Mouse (Mus musculus): ENCODE data around the gene Skida1. TPM values are rescaled to one million over a fixed set of nuclear protein-coding genes. Genes with fewer than 3 reads are reported as not detected.

The Skida1 gene
- polyA plus RNA-seq, 1 experiment from 2014 or later = 5.0 TPM

DNA sequence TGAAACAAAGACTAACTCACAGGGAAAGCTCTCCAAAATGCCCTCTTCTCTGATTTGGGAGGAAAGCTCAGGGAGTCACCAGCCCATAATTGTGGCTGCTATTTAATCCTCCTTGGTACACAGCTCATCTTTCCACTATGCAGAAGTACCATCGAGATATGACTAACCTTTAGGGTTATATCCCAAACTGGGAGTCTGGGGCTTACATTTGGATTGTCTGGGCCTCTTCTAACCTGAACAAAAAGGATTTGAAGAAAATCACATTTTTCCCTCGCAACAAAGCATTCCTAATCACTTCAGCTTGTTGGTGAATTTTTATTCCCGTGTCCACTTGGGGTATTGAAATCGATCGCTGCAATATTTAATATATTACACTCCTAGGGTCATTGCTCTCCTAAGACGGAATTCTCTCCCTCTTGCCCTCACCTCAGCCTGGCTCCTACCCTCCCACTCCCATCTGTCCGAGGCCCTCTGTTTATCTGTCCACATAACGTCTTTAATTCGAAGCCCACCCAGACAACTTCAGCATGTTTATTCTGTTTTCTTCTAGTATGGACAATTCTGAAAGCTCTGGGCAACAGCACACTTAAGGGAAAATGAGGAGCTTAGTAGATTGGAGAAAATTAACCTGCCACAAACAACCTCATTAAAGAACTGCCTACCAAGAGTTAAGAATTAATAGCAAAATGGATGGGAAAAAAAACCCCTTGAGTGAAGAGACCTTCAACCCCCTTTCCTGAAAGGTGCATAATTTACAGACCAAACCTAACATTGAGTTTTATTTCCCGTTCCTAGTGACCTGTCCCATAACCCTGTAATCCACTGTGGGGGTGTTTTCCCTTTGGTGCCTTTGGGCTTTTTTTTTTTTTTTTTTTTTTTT is 14.2 kb downstream of the Skida1 start:
- Histone ChIP-seq H3K9me3 (replicated peaks; ENCODE audit: control insufficient read depth, low read length, poor library complexity, severe bottlenecking) (no peaks in the 10 kb centered on the region), H3K9ac (ENCODE audit: low read depth, low read length) (no peak overlapping the region), H3K27ac (ENCODE audit: low read length) (no peak overlapping the region), H3K4me3 (ENCODE audit: low read depth, low read length) (no peak overlapping the region), H3K4me2 (ENCODE audit: low read length) (no peak overlapping the region), H3K4me1 (ENCODE audit: control insufficient read depth, insufficient read depth, low read length) (peaks cover 30% of the 10 kb centered on the region), H3K27me3 (ENCODE audit: control insufficient read depth, insufficient read depth, low read depth, low read length) (no peaks in the 10 kb centered on the region), H3K36me3 (ENCODE audit: control insufficient read depth, insufficient read depth, low read length) (no peaks in the 10 kb centered on the region)
- no peak for ATAC-seq
- WGBS = 46% methylated on average over 10 of the region's 10 CpGs

DNA sequence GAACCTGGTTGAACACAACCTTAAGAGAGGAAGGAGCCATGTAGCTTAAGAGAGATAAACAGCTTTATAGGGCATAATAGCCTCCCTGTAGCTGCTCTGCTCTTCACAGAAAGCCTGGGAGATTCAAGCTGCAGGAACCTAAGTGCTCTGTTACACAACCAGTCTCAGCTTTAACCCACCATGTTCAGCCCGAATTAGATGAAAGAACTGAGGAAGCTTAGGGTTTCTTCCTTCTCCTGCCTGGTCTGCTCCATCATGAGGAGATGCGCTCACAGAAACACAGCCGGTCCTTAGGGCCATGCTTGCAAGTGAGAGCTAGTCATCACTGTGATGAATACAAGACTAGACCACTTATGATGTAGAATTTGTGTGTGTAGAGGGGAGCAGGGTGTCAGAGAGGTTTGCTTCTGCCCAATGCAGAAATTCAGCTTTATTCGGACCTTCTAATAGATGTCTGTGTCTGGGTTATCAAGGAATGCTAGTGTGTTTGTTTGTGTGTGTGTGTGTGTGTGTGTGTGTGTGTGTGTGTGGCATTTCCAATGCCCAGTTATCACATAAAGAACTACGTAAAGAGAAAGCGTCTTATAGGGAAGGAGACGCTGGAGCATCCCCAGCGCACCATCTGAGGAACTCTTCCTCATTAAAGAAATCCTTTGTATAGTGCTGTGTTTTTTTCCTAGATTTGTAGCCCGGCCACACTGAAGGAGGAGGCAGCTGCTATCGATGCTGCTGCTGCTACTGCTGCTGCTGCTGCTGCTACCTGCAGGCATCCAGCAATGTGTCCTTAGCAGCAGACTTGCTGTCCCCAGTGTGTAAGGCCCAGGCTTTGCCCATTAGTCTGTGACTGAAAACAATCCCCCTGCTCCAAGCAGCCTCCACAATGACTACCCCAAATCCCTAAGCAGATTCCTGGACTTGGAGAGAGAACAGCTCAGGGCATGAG is 15.4 kb downstream of the Skida1 start:
- Histone ChIP-seq H3K4me3 (ENCODE audit: low read depth, low read length) (no peak overlapping the region), H3K27me3 (ENCODE audit: control insufficient read depth, insufficient read depth, low read depth, low read length) (no peaks in the 10 kb centered on the region), H3K4me1 (ENCODE audit: control insufficient read depth, insufficient read depth, low read length) (peaks cover 23% of the 10 kb centered on the region), H3K36me3 (ENCODE audit: control insufficient read depth, insufficient read depth, low read length) (no peaks in the 10 kb centered on the region), H3K9me3 (replicated peaks; ENCODE audit: control insufficient read depth, low read length, poor library complexity, severe bottlenecking) (no peaks in the 10 kb centered on the region), H3K27ac (ENCODE audit: low read length) (no peak overlapping the region), H3K9ac (ENCODE audit: low read depth, low read length) (no peak overlapping the region), H3K4me2 (ENCODE audit: low read length) (0 out of 2 replicates have a peak overlapping the region, but pooled peaks have one; percentile 9)
- peak; percentile 40; the same call in 1 of the 2 replicates for ATAC-seq
- WGBS = 35% methylated on average over 10 of the region's 10 CpGs

DNA sequence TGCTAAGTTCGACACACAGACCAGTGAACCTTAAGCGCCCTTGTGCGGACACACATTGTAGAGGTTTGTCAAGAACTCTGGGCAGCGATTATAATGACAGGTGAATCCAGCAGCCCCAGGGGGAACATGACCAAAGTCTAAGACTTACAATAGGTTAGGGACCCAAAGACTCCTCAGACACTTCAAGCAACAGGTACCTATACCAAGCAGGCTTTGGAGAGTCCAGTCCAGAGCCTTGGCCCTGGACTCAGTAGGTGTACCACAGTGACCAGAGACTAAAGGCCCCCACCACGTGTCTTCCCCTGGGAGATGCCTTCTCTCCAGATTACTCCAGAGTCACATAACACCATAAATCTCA is 16.3 kb downstream of the Skida1 start:
- Histone ChIP-seq H3K27me3 (ENCODE audit: control insufficient read depth, insufficient read depth, low read depth, low read length) (no peaks in the 10 kb centered on the region), H3K4me1 (ENCODE audit: control insufficient read depth, insufficient read depth, low read length) (peaks cover 23% of the 10 kb centered on the region), H3K36me3 (ENCODE audit: control insufficient read depth, insufficient read depth, low read length) (no peaks in the 10 kb centered on the region), H3K9ac (ENCODE audit: low read depth, low read length) (no peak overlapping the region), H3K4me3 (ENCODE audit: low read depth, low read length) (no peak overlapping the region), H3K9me3 (replicated peaks; ENCODE audit: control insufficient read depth, low read length, poor library complexity, severe bottlenecking) (no peaks in the 10 kb centered on the region), H3K27ac (ENCODE audit: low read length) (no peak overlapping the region), H3K4me2 (ENCODE audit: low read length) (no peak overlapping the region)
- 39% methylated on average over 5 of the region's 5 CpGs for WGBS
- no peak for ATAC-seq

DNA sequence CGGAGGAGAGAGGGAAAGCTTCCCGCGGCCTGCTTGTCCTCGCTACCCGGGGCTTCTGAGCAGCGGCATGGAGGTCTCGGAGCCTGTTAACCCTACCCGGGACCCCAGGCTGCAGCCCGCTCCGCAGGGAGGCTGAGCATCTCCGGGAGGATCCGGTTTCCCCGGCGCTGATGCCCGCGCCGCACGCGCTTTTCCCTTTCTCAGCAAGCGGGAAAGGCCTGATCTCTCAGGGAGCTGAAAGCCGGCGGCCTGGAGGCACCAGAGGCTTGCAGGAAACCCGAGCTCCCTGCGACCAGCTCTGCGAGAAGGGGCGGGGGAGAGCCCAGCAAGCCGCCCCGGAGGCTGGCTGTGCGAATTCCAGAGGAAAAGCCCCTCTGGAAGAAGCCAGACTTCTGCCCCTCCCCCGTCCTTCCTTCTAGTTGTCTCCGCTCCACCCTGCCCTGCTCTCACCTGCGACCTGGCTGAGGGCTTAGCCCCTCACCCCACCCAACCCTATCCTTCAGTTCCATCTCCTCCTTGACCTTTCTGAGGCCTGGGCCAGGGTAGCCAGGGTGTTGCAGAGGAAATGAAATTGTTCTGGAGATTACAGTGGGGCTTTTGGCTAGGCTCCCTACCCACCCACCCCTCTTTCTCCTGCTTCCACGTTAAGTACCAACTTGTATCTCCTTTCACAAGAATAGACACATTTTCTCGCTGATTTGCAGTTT is 16.9 kb downstream of the Skida1 start:
- H3K36me3 ChIP-seq (ENCODE audit: control insufficient read depth, insufficient read depth, low read length) = no peaks in the 10 kb centered on the region
- no peaks in the 10 kb centered on the region for H3K9me3 ChIP-seq (replicated peaks; ENCODE audit: control insufficient read depth, low read length, poor library complexity, severe bottlenecking)
- H3K9ac ChIP-seq (ENCODE audit: low read depth, low read length) = peak overlapping the region; percentile 75
- 6% methylated on average over 34 of the region's 34 CpGs for WGBS
- H3K4me1 ChIP-seq (ENCODE audit: control insufficient read depth, insufficient read depth, low read length) = peaks cover 25% of the 10 kb centered on the region
- no peaks in the 10 kb centered on the region for H3K27me3 ChIP-seq (ENCODE audit: control insufficient read depth, insufficient read depth, low read depth, low read length)
- H3K4me2 ChIP-seq (ENCODE audit: low read length) = peak overlapping the region; percentile 88
- no peak overlapping the region for H3K27ac ChIP-seq (ENCODE audit: low read length)
- ATAC-seq = no peak
- peak overlapping the region; percentile 38 for H3K4me3 ChIP-seq (ENCODE audit: low read depth, low read length)

DNA sequence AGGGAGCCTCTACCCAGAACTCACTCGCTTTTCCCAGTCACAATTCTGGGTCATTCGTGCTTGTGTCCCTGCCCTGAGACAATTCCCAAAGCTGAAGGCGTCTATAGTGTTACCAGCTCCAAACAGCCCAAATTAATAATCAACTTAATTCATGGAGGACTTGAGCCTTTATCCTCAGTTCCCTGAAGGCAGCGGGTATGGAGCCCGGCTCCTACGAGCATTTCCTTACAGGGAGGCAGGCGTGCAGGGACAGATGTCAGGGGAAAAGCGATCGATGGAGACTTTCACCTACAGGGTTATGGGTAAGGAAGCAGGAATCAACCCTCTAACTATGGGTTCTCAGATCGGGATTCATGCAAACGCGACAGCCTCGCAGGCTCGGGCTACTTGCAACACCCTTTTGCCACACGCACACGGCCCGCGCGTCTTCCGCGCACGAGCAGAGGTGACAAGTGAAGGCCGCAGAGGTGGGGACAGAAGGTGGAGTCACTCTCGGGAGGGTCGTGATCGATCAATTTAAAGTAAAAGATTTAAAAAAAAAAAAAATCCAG is 17.5 kb downstream of the Skida1 start:
- Histone ChIP-seq H3K27me3 (ENCODE audit: control insufficient read depth, insufficient read depth, low read depth, low read length) (no peaks in the 10 kb centered on the region), H3K4me3 (ENCODE audit: low read depth, low read length) (peak overlapping the region; percentile 38), H3K4me1 (ENCODE audit: control insufficient read depth, insufficient read depth, low read length) (peaks cover 31% of the 10 kb centered on the region), H3K9me3 (replicated peaks; ENCODE audit: control insufficient read depth, low read length, poor library complexity, severe bottlenecking) (no peaks in the 10 kb centered on the region), H3K4me2 (ENCODE audit: low read length) (peak overlapping the region; percentile 88), H3K9ac (ENCODE audit: low read depth, low read length) (peak overlapping the region; percentile 75), H3K36me3 (ENCODE audit: control insufficient read depth, insufficient read depth, low read length) (no peaks in the 10 kb centered on the region), H3K27ac (ENCODE audit: low read length) (no peak overlapping the region)
- 9% methylated on average over 26 of the region's 26 CpGs for WGBS
- ATAC-seq = no peak

DNA sequence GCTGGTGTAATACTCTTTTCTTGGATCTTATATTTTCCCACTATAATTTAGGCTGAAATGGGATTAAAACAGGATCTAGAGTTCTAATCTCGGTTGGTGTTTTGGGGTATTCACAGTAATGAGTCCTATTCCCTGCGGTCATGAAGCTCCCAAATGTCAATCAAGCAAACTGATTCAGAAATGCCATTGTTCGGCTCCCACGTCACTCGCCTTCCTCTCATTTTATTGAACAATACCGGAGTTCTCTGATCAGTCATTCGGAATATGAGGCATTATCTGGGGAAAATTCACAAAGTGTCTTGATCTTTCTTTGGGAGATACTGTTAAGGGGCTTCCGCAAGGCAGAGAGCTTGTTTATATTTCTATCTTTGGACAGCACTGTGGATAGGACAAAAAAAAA is 18.3 kb downstream of the Skida1 start:
- no peak overlapping the region for H3K4me3 ChIP-seq (ENCODE audit: low read depth, low read length)
- no peak overlapping the region for H3K9ac ChIP-seq (ENCODE audit: low read depth, low read length)
- no peak for ATAC-seq
- H3K4me2 ChIP-seq (ENCODE audit: low read length) = no peak overlapping the region
- no peaks in the 10 kb centered on the region for H3K27me3 ChIP-seq (ENCODE audit: control insufficient read depth, insufficient read depth, low read depth, low read length)
- 46% methylated on average over 8 of the region's 8 CpGs for WGBS
- no peak overlapping the region for H3K27ac ChIP-seq (ENCODE audit: low read length)
- no peaks in the 10 kb centered on the region for H3K36me3 ChIP-seq (ENCODE audit: control insufficient read depth, insufficient read depth, low read length)
- peaks cover 31% of the 10 kb centered on the region for H3K4me1 ChIP-seq (ENCODE audit: control insufficient read depth, insufficient read depth, low read length)
- no peaks in the 10 kb centered on the region for H3K9me3 ChIP-seq (replicated peaks; ENCODE audit: control insufficient read depth, low read length, poor library complexity, severe bottlenecking)

DNA sequence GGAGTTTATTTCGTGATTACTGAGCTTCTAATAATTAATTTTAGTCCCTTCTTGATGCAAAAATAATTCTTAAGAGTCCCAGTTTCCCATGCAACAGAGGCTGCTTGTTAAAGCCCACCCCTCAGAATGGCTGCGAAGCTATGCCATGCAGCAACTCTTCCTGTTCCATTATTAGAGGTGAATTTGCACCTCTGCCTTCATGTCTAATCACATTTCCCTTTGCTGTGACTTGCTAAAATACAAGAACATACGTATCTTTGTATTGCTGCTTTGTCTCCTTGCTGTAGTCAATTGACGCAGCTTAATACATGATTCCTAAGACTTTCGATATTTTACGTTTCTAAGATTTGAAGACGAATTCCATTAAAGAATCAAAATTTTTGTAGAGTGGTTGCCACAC is 19.2 kb downstream of the Skida1 start:
- no peak overlapping the region for H3K4me2 ChIP-seq (ENCODE audit: low read length)
- no peak overlapping the region for H3K27ac ChIP-seq (ENCODE audit: low read length)
- H3K36me3 ChIP-seq (ENCODE audit: control insufficient read depth, insufficient read depth, low read length) = no peaks in the 10 kb centered on the region
- H3K9me3 ChIP-seq (replicated peaks; ENCODE audit: control insufficient read depth, low read length, poor library complexity, severe bottlenecking) = no peaks in the 10 kb centered on the region
- H3K9ac ChIP-seq (ENCODE audit: low read depth, low read length) = no peak overlapping the region
- 61% methylated on average over 7 of the region's 7 CpGs for WGBS
- H3K27me3 ChIP-seq (ENCODE audit: control insufficient read depth, insufficient read depth, low read depth, low read length) = no peaks in the 10 kb centered on the region
- no peak overlapping the region for H3K4me3 ChIP-seq (ENCODE audit: low read depth, low read length)
- H3K4me1 ChIP-seq (ENCODE audit: control insufficient read depth, insufficient read depth, low read length) = peaks cover 33% of the 10 kb centered on the region
- ATAC-seq = no peak

DNA sequence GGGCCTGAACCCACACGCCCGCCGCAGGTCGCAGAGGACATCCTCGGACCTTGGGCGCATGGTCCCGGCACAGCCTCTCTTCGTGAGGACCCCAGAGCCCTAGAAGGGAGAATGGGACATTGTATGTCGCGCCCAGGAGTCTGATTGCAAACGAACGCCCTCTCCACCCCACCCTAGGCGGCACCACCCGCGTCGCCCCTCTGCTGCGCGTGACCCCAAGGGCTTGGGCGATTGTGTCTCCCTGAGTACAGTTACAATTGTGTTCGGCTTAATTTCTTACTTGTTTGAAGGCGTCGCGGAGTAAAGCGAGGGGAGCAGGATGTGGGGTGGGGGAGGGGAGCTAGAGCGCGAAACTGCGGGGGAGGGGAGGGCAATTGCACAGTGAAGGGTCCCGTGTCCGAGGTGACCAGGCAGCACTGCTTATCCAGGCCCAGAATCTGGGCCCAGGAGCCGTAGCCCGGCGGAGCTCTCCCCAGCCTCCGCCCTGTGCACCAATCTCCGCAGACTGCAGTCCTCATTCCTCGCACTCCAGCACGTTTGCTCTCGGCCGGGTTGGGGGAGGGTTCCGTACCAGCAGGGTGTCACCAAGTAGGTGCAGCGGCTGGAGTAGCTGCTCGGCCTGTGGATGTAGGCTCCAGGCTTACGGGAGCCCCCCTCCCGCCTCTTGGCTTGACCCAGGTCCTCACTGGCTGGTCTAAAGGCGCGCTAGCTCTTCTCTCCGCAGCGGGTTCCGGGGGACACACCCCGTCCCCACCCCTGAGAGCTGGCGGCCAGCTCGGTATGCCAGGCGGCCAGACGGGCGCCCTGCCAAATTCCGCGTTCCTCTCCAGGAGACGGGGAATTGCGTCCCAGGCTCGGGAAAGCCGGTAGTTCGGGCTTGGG is 20.5 kb downstream of the Skida1 start:
- WGBS = under 1% methylated on average over 61 of the region's 61 CpGs
- H3K4me1 ChIP-seq (ENCODE audit: control insufficient read depth, insufficient read depth, low read length) = peaks cover 30% of the 10 kb centered on the region
- H3K36me3 ChIP-seq (ENCODE audit: control insufficient read depth, insufficient read depth, low read length) = no peaks in the 10 kb centered on the region
- no peaks in the 10 kb centered on the region for H3K27me3 ChIP-seq (ENCODE audit: control insufficient read depth, insufficient read depth, low read depth, low read length)
- H3K4me3 ChIP-seq (ENCODE audit: low read depth, low read length) = peak overlapping the region; percentile 66
- peak overlapping the region; percentile 96 for H3K27ac ChIP-seq (ENCODE audit: low read length)
- peak overlapping the region; percentile 97 for H3K4me2 ChIP-seq (ENCODE audit: low read length)
- H3K9ac ChIP-seq (ENCODE audit: low read depth, low read length) = peak overlapping the region; percentile 87
- ATAC-seq = peak; percentile 55
- H3K9me3 ChIP-seq (replicated peaks; ENCODE audit: control insufficient read depth, low read length, poor library complexity, severe bottlenecking) = no peaks in the 10 kb centered on the region

All from midbrain, embryonic 16.5 days (tissue).